Mouse (Mus musculus): Measurements from ENCODE around the gene Pdss2.
A peak's percentile ranks its signal among the peaks of the same experiment; 100 is the strongest.

The Pdss2 gene

GRCm38 (mm10) chr10:43435757-43436156, 214.5 kb downstream of the Pdss2 start:
- DNase-seq (ENCODE audit: low read depth, low spot score) = no peak

- DNase-seq (ENCODE audit: low read depth, low spot score) = no peak
These were observed 218.2 kb downstream of the Pdss2 start for GRCm38 (mm10) chr10:43439492-43439941.

- DNase-seq (ENCODE audit: low read depth, low spot score) = no peak
These were observed 218.8 kb downstream of the Pdss2 start for GRCm38 (mm10) chr10:43440050-43440449.

- DNase-seq (ENCODE audit: low read depth, low spot score) = no peak
These were observed 219.9 kb downstream of the Pdss2 start for GRCm38 (mm10) chr10:43440981-43441740.

- DNase-seq (ENCODE audit: low read depth, low spot score) = no peak
These were observed 227.4 kb downstream of the Pdss2 start for GRCm38 (mm10) chr10:43448656-43449055.

- DNase-seq (ENCODE audit: low read depth, low spot score) = peak; percentile 60
These were observed 230.8 kb downstream of the Pdss2 start for GRCm38 (mm10) chr10:43451848-43452662.

GRCm38 (mm10) chr10:43452663-43452996, 231.3 kb downstream of the Pdss2 start:
- DNase-seq (ENCODE audit: low read depth, low spot score) = no peak

- DNase-seq (ENCODE audit: low read depth, low spot score) = no peak
These were observed 232.9 kb downstream of the Pdss2 start for GRCm38 (mm10) chr10:43454219-43454618.

- no peak for DNase-seq (ENCODE audit: low read depth, low spot score)
These were observed 233.4 kb downstream of the Pdss2 start for GRCm38 (mm10) chr10:43454671-43455070.

GRCm38 (mm10) chr10:43462821-43463220, 241.5 kb downstream of the Pdss2 start:
- DNase-seq (ENCODE audit: low read depth, low spot score) = no peak

GRCm38 (mm10) chr10:43463227-43463626, 241.9 kb downstream of the Pdss2 start:
- DNase-seq (ENCODE audit: low read depth, low spot score) = no peak

GRCm38 (mm10) chr10:43466223-43466622, 244.9 kb downstream of the Pdss2 start:
- DNase-seq (ENCODE audit: low read depth, low spot score) = no peak

GRCm38 (mm10) chr10:43467659-43468058, 246.4 kb downstream of the Pdss2 start:
- no peak for DNase-seq (ENCODE audit: low read depth, low spot score)

- DNase-seq (ENCODE audit: low read depth, low spot score) = no peak
These were observed 247.0 kb downstream of the Pdss2 start for GRCm38 (mm10) chr10:43468293-43468692.

GRCm38 (mm10) chr10:43475376-43475775, 254.1 kb downstream of the Pdss2 start:
- DNase-seq (ENCODE audit: low read depth, low spot score) = no peak

GRCm38 (mm10) chr10:43477459-43477858, 256.2 kb downstream of the Pdss2 start:
- DNase-seq (ENCODE audit: low read depth, low spot score) = no peak

- peak; percentile 8 for DNase-seq (ENCODE audit: low read depth, low spot score)
These were observed 256.8 kb downstream of the Pdss2 start for GRCm38 (mm10) chr10:43477865-43478681.

GRCm38 (mm10) chr10:43478751-43479435, 257.6 kb downstream of the Pdss2 start, which contains the start of gene Bend3:
TSS of gene Bend3 (plus strand) at chr10:43478831.
- DNase-seq (ENCODE audit: low read depth, low spot score) = peak; percentile 54

GRCm38 (mm10) chr10:43479436-43480157, 258.3 kb downstream of the Pdss2 start:
- DNase-seq (ENCODE audit: low read depth, low spot score) = peak; percentile 67

GRCm38 (mm10) chr10:43480227-43480849, 259.1 kb downstream of the Pdss2 start:
- no peak for DNase-seq (ENCODE audit: low read depth, low spot score)

Data from retina, postnatal 7 days (tissue).